Mouse (Mus musculus) intestine, embryonic 14.5 days (tissue): ENCODE measurements at regions not wholly inside any gene's neighbourhood (a gene's known extent, or its start where the extent isn't known, plus 50 kb on each side); places are given as distances from the start of the nearest gene placed in this dataset.
"Not testable (repeated sequence)": the region's sequence is repeated elsewhere in the genome, so short reads cannot be mapped to it uniquely, and the experiment has no call there.

Experiments
- ATAC-seq: fragments of 200-750 bp; cut with Nextera tagmentation; replicated peaks from 2 replicates; pipeline ENCODE4 v1.8.0; 2017; ENCODE audit warnings: low read depth, moderate number of reproducible peaks, moderate TSS enrichment, moderate library complexity; ENCODE audit not compliant: low FRiP score, low TSS enrichment
- DNase-seq: peaks from one replicate; pipeline ENCODE4 v3.0.0-alpha.2; 2018; ENCODE audit warnings: low spot score
- H3K27ac ChIP-seq: fragments of 300-500 bp; sonication (generic); 2 replicates; pipeline ENCODE4 v1.5.1; 2014; ENCODE audit warnings: low read depth, mild to moderate bottlenecking, control low read depth
- H3K27me3 ChIP-seq: fragments of 300-500 bp; sonication (generic); replicated peaks from 2 replicates; pipeline ENCODE4 v1.6.1; 2014; ENCODE audit warnings: low read length, control low read depth; ENCODE audit not compliant: control insufficient read depth, insufficient read depth
- H3K36me3 ChIP-seq: fragments of 300-500 bp; sonication (generic); 2 replicates; pipeline ENCODE4 v1.6.1; 2014; ENCODE audit warnings: low read length, control low read depth; ENCODE audit not compliant: control insufficient read depth, insufficient read depth
- H3K4me1 ChIP-seq: fragments of 300-500 bp; sonication (generic); replicated peaks from 2 replicates; pipeline ENCODE4 v1.6.1; 2014; ENCODE audit warnings: low read length, control low read depth, mixed read lengths; ENCODE audit not compliant: control insufficient read depth, insufficient read depth
- H3K4me2 ChIP-seq: fragments of 300-500 bp; sonication (generic); 2 replicates; pipeline ENCODE4 v1.6.1; 2014; ENCODE audit warnings: low read length
- H3K4me3 ChIP-seq: fragments of 300-500 bp; sonication (generic); 2 replicates; pipeline ENCODE4 v1.5.1; 2014; ENCODE audit warnings: low read depth, low read length, control low read depth, mixed read lengths
- H3K9ac ChIP-seq: fragments of 300-500 bp; sonication (generic); 2 replicates; pipeline ENCODE4 v1.6.1; 2014; ENCODE audit warnings: mild to moderate bottlenecking, low read length
- H3K9me3 ChIP-seq: fragments of 300-500 bp; sonication (generic); 2 replicates; pipeline ENCODE4 v1.6.1; 2016; ENCODE audit warnings: low read length, control low read depth; ENCODE audit not compliant: control insufficient read depth
- WGBS: fragments of 180-500 bp; shearing (Covaris S2); extraction: QIAGEN DNeasy Blood & Tissue Kit; methylation state at CpG from one replicate; pipeline ENCODE4 v1.1.7; 2014; 5-methylcytosine and 5-hydroxymethylcytosine counted together

DNA sequence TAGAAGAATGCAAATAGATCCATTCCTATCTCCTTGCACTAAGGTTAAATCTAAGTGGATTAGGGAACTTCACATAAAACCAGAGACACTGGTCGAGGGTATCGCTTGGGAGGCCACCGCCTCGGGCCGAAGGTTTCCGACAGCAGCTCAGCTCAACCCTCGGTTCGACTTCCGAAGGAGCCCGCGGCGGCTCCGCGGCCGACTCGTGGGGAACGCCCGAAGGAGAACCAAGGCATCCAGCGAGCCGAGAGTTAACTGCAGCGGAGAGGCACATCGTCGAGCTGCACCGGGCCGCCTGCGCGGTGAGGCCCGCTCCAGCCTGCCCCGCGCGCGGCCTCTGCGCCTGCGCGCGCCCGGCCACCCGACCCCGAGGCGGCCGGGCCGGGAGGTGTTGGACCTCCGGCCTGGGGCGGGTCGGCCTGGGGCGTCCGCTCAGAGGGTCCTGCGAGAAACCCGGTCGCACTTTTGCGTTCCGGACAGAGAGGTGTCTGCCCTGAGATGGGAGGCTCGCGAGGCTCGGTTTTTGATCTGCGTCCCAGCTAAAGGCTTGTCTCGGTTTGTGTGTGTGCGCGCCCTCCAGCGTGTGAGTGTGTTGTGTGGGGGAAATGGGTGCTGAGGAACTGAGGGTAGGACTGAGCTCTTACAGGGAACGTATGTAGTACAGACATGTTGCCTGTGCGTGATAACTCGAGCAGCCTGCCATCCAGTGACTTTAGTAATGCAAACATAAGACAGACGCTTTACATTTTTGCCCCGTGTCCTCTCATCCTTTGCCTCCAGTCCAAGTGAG, 50.9 kb upstream of the Vmn2r9 start:
- not testable (repeated sequence) for H3K9ac ChIP-seq, H3K9me3 ChIP-seq, H3K36me3 ChIP-seq, H3K27ac ChIP-seq, H3K4me3 ChIP-seq, H3K27me3 ChIP-seq, H3K4me1 ChIP-seq
- DNase-seq (peak; percentile 56), ATAC-seq (peak; percentile 99)
- 2% methylated on average over 24 of the region's 65 CpGs for WGBS
- peak overlapping the region; percentile 37 for H3K4me2 ChIP-seq
